Mouse (Mus musculus) forebrain, embryonic 11.5 days (tissue): ENCODE measurements at regions not wholly inside any gene's neighbourhood (a gene's known extent, or its start where the extent isn't known, plus 50 kb on each side); places are given as distances from the start of the nearest gene placed in this dataset.
"Not testable (repeated sequence)": the region's sequence is repeated elsewhere in the genome, so short reads cannot be mapped to it uniquely, and the experiment has no call there.

Source experiments
- ATAC-seq: fragments of 200-750 bp; cut with Nextera tagmentation; replicated peaks from 2 replicates; pipeline ENCODE4 v1.8.0; 2017; ENCODE audit warnings: moderate TSS enrichment; ENCODE audit not compliant: low FRiP score
- DNase-seq: peaks from one replicate; pipeline ENCODE4 v3.0.0-alpha.2; 2017; ENCODE audit warnings: low spot score
- H3K27ac ChIP-seq: fragments of 300-500 bp; sonication (generic); 2 replicates; pipeline ENCODE4 v1.5.1; 2014; ENCODE audit warnings: low read depth, low read length
- H3K27me3 ChIP-seq: fragments of 300-500 bp; sonication (generic); 2 replicates; pipeline ENCODE4 v1.6.1; 2014; ENCODE audit warnings: mild to moderate bottlenecking, low read length, mixed read lengths; ENCODE audit not compliant: control insufficient read depth, insufficient read depth
- H3K36me3 ChIP-seq: fragments of 300-500 bp; sonication (generic); 2 replicates; pipeline ENCODE4 v1.6.1; 2014; ENCODE audit warnings: mild to moderate bottlenecking, low read length, moderate library complexity, mixed read lengths; ENCODE audit not compliant: control insufficient read depth, insufficient read depth
- H3K4me1 ChIP-seq: fragments of 300-500 bp; sonication (generic); replicated peaks from 2 replicates; pipeline ENCODE4 v1.6.1; 2014; ENCODE audit warnings: low read length, mixed read lengths; ENCODE audit not compliant: control insufficient read depth, insufficient read depth
- H3K4me2 ChIP-seq: fragments of 300-500 bp; sonication (generic); 2 replicates; pipeline ENCODE4 v1.6.1; 2014; ENCODE audit warnings: low read depth, mild to moderate bottlenecking, low read length, moderate library complexity, mixed read lengths; ENCODE audit not compliant: severe bottlenecking
- H3K4me3 ChIP-seq: fragments of 300-500 bp; sonication (generic); 2 replicates; pipeline ENCODE4 v1.5.1; 2014; ENCODE audit warnings: low read depth, low read length
- H3K9ac ChIP-seq: fragments of 300-500 bp; sonication (generic); 2 replicates; pipeline ENCODE4 v1.6.1; 2014; ENCODE audit warnings: low read length
- H3K9me3 ChIP-seq: fragments of 300-500 bp; sonication (generic); 2 replicates; pipeline ENCODE4 v1.6.1; 2016; ENCODE audit warnings: low read length, mixed read lengths; ENCODE audit not compliant: control insufficient read depth
- WGBS: fragments of 180-500 bp; shearing (Covaris S2); extraction: QIAGEN DNeasy Blood & Tissue Kit; methylation state at CpG from one replicate; pipeline ENCODE4 v1.1.7; 2014; 5-methylcytosine and 5-hydroxymethylcytosine counted together

GRCm38 (mm10) chr11:63238655-63239054 lies 109.9 kb downstream of the Pmp22 start:
- H3K9ac ChIP-seq, result no peak overlapping the region
- ATAC-seq (no peak), DNase-seq (no peak)
- H3K4me2 ChIP-seq, result no peak overlapping the region
- no peak overlapping the region for H3K4me3 ChIP-seq
- no peaks in the 10 kb centered on the region for H3K9me3 ChIP-seq
- H3K36me3 ChIP-seq, result no peaks in the 10 kb centered on the region
- H3K27ac ChIP-seq, result no peak overlapping the region
- no peaks in the 10 kb centered on the region for H3K27me3 ChIP-seq
- WGBS, result 85% methylated on average over 4 of the region's 4 CpGs
- no peaks in the 10 kb centered on the region for H3K4me1 ChIP-seq

DNA sequence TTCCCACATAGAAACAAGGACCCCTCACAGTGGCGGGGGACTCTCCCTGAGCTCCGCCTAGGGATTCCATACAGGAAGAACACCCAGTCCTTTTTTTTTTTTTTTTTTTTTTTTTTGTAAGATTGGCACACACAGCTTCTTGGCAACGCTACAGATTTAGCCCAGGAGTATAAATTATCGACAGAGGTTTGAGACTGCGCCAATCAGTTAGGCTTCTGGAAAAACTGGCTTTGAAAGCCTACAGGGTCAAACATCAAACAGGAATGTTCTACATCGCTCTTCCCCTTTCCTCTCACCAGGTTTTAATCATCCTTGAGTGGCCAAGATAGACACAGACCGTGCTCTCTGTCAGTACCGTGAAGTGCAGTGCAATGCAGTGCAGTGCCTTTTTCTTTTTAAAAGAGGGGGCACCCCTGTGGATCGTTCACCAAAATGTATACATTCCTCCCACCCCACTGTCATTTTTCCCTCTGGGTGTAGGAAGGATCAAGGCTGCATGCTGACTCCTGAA lies 115.2 kb downstream of the Pmp22 start:
- Histone ChIP-seq H3K4me3 (no peak overlapping the region), H3K4me2 (no peak overlapping the region), H3K27ac (no peak overlapping the region), H3K4me1 (peaks cover 2% of the 10 kb centered on the region; the same call in 1 of the 2 replicates), H3K36me3 (no peaks in the 10 kb centered on the region), H3K9ac (no peak overlapping the region; the same call in 1 of the 2 replicates), H3K9me3 (no peaks in the 10 kb centered on the region), H3K27me3 (no peaks in the 10 kb centered on the region)
- no peak for DNase-seq
- WGBS, result 72% methylated on average over 9 of the region's 9 CpGs
- ATAC-seq, result no peak

- peak; percentile 32; the same call in 1 of the 2 replicates for ATAC-seq
- H3K4me1 ChIP-seq, result peaks cover 2% of the 10 kb centered on the region; the same call in 1 of the 2 replicates
- no peak overlapping the region for H3K4me3 ChIP-seq
- no peaks in the 10 kb centered on the region for H3K9me3 ChIP-seq
- peaks cover 2% of the 10 kb centered on the region; the same call in 1 of the 2 replicates for H3K27me3 ChIP-seq
- H3K36me3 ChIP-seq, result no peaks in the 10 kb centered on the region
- H3K27ac ChIP-seq, result no peak overlapping the region
- no peak overlapping the region for H3K4me2 ChIP-seq
- no peak overlapping the region for H3K9ac ChIP-seq
- DNase-seq, result no peak
- 69% methylated on average over 6 of the region's 6 CpGs for WGBS
Observed at GRCm38 (mm10) chr11:63245041-63245440, 116.3 kb downstream of the Pmp22 start.

GRCm38 (mm10) chr11:63246052-63246661 lies 117.4 kb downstream of the Pmp22 start:
- WGBS, result 20% methylated on average over 9 of the region's 9 CpGs
- Histone ChIP-seq H3K27me3 (peaks cover 2% of the 10 kb centered on the region; the same call in 1 of the 2 replicates), H3K4me2 (no peak overlapping the region), H3K36me3 (no peaks in the 10 kb centered on the region), H3K27ac (peak overlapping the region; percentile 57; the same call in 1 of the 2 replicates), H3K9me3 (no peaks in the 10 kb centered on the region), H3K4me1 (peaks cover 5% of the 10 kb centered on the region; the same call in 1 of the 2 replicates), H3K4me3 (no peak overlapping the region), H3K9ac (no peak overlapping the region)
- ATAC-seq (peak; percentile 77), DNase-seq (peak; percentile 74)

- H3K36me3 ChIP-seq, result no peaks in the 10 kb centered on the region
- ATAC-seq, result no peak
- no peaks in the 10 kb centered on the region for H3K9me3 ChIP-seq
- H3K4me3 ChIP-seq, result no peak overlapping the region
- no peak overlapping the region for H3K9ac ChIP-seq
- no peak overlapping the region for H3K4me2 ChIP-seq
- H3K27ac ChIP-seq, result no peak overlapping the region
- H3K4me1 ChIP-seq, result 0 out of 2 replicates have a peak, but pooled peaks cover 3% of the 10 kb centered on the region
- H3K27me3 ChIP-seq, result peaks cover 2% of the 10 kb centered on the region; the same call in 1 of the 2 replicates
- 89% methylated on average over 8 of the region's 8 CpGs for WGBS
- no peak for DNase-seq
Observed at GRCm38 (mm10) chr11:63252012-63252856, 123.5 kb downstream of the Pmp22 start.

- Histone ChIP-seq H3K27me3 (peaks cover 2% of the 10 kb centered on the region; the same call in 1 of the 2 replicates), H3K9me3 (no peaks in the 10 kb centered on the region), H3K36me3 (no peaks in the 10 kb centered on the region), H3K27ac (no peak overlapping the region), H3K4me3 (no peak overlapping the region), H3K4me1 (0 out of 2 replicates have a peak, but pooled peaks cover 3% of the 10 kb centered on the region), H3K4me2 (no peak overlapping the region), H3K9ac (no peak overlapping the region)
- ATAC-seq, result no peak
- WGBS, result 66% methylated on average over 5 of the region's 5 CpGs
- DNase-seq, result no peak
Observed at GRCm38 (mm10) chr11:63252968-63253602, 124.3 kb downstream of the Pmp22 start.

DNA sequence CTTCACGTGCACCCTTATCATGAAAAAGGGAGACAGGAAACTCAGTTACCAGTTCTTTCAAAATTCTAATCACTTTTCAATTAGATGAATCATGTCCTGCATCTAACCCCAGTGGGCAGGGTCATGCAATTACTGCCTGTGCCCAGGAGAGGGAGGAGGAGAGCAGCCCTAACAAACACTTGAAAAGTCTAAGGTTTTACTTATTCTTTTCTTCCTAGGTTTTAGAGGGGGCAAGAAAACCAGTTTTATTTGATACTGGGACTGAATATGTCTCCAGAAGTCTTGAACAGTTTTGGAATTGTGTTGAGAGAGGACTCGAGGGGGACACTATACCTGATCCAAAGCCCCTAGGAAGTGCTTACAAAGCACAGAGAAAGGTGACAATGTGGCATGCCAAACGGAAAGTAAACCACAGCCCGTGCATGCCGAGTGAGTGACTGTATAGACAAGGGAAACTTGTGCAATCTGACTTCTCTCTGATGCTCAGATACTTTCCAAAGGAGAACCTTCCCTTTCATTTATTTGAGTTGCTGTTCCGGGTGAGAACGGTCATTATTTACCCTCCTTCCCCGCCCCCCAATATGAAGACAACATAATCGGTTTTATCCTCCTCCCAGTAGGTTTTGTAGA lies 135.8 kb downstream of the Pmp22 start:
- ATAC-seq, result no peak
- H3K36me3 ChIP-seq, result no peaks in the 10 kb centered on the region
- no peak overlapping the region for H3K4me2 ChIP-seq
- DNase-seq, result no peak
- H3K9ac ChIP-seq, result no peak overlapping the region
- no peak overlapping the region for H3K27ac ChIP-seq
- H3K9me3 ChIP-seq, result no peaks in the 10 kb centered on the region
- H3K4me3 ChIP-seq, result no peak overlapping the region
- H3K27me3 ChIP-seq, result no peaks in the 10 kb centered on the region
- H3K4me1 ChIP-seq, result 0 out of 2 replicates have a peak, but pooled peaks cover 2% of the 10 kb centered on the region
- WGBS, result 55% methylated on average over 9 of the region's 9 CpGs

- not testable (repeated sequence) for ATAC-seq, H3K9ac ChIP-seq, H3K4me3 ChIP-seq, H3K4me1 ChIP-seq, H3K27ac ChIP-seq, H3K27me3 ChIP-seq, H3K4me2 ChIP-seq, H3K36me3 ChIP-seq, H3K9me3 ChIP-seq, DNase-seq
- WGBS, result 90% methylated on average over 2 of the region's 2 CpGs
Observed at GRCm38 (mm10) chr11:63266290-63266689, 137.5 kb downstream of the Pmp22 start.
